Mouse (Mus musculus): ENCODE results near the gene Ddost. TPM values are rescaled to one million over a fixed set of nuclear protein-coding genes. Genes with fewer than 3 reads are reported as not detected.
A peak's percentile ranks its signal among the peaks of the same experiment; 100 is the strongest.

Ddost gene
- polyA plus RNA-seq (2012; rRNA removed) = 98.3 and 101 TPM in 2 replicates

DNA sequence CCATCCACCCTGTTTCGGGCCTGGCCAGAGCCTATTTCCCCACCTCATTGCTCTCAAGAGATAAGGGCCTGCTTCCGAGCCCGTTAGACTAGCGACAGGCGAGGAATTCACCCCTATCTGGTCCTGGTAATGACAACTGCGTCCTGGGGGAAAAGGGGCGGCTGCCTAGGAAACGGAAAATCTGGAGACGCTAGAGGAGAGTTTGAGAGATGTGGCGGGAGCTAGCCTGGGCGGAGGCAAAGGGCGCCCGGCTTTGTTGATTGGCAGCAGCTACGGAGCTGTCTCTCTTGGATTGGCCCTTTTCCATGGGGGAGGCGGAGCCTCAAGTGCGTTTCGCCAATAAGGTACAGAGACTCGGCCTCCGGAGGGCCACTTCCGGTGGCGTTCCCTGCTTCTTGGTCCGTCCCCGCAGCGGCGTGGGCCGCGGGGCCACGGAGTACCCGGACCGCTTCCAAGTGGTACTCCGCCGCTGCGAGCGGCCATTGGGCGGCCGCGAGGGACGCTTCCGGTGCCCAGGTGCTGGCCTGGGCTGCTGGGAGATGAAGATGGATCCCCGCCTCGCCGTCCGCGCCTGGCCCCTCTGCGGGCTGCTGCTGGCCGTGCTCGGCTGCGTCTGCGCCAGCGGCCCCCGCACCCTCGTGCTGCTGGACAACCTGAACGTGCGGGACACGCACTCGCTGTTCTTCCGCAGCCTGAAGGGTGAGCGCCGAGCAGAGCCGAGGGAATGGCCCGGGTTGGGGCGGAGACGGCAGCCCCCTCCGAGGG lies at the start of gene Ddost:
Gene Ddost (plus strand): TSS at position 391 of the 765 bp plus-strand sequence.
- DNase-seq = peak; percentile 99 to 100
- TF ChIP-seq CTCF (IDR thresholded peaks at IDR 0.05; ENCODE audit: borderline replicate concordance, insufficient read depth, low read depth, low read length) (no peak), POLR2A (IDR thresholded peaks at IDR 0.05; ENCODE audit: borderline replicate concordance, insufficient read depth, low read length) (peak; percentile 86)
- Histone ChIP-seq H3K4me3 (replicated peaks; ENCODE audit: insufficient read depth, low read depth, low read length) (peak within 1 kb of the TSS; percentile 73), H3K27ac (ENCODE audit: insufficient read depth, low read length) (peak within 1 kb of the TSS; percentile 56; the same call in 1 of the 2 replicates), H3K27me3 (ENCODE audit: control insufficient read depth, insufficient read depth, low read length) (no peaks in the 10 kb centered on the region), H3K4me1 (ENCODE audit: control insufficient read depth, insufficient read depth, low read length) (peaks cover 6% of the 10 kb centered on the region)
- under 1% methylated on average over 64 of the region's 64 CpGs for WGBS

DNA sequence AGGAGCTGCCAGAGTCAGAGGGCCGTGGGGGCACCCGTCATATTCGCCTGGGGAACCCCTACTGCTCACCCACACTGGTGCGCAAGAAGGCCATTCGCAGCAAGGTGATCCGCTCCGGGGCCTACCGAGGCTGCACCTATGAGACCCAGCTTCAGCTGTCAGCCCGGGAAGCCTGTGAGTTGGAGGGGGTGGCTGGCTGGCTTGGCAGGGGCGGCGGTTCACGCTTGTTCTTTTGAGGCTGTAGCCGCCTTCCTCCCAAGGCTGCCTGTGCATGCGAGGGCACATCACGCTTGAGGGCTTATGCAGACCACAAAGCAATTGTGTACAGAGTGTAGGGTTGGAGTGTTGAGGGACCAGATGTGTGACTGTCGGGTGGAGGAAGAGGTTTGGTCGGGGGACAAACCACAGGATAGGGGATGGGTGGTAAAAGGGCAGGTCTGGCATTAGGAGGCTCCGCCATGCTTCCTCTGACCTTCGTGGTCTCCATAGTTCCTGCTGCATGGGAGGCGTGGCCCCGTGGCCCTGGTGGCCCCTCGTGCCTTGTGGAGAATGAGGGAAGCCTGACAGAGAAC lies 47.3 kb upstream of the Ddost start:
- no peak overlapping the region for H3K27ac ChIP-seq (ENCODE audit: insufficient read depth, low read length)
- peaks cover 4% of the 10 kb centered on the region for H3K4me1 ChIP-seq (ENCODE audit: control insufficient read depth, insufficient read depth, low read length)
- H3K4me3 ChIP-seq (replicated peaks; ENCODE audit: insufficient read depth, low read depth, low read length) = no peak overlapping the region
- DNase-seq = no peak
- H3K27me3 ChIP-seq (ENCODE audit: control insufficient read depth, insufficient read depth, low read length) = no peaks in the 10 kb centered on the region
- TF ChIP-seq POLR2A (IDR thresholded peaks at IDR 0.05; ENCODE audit: borderline replicate concordance, insufficient read depth, low read length) (no peak), CTCF (IDR thresholded peaks at IDR 0.05; ENCODE audit: borderline replicate concordance, insufficient read depth, low read depth, low read length) (no peak)
- WGBS = 80% methylated on average over 22 of the region's 22 CpGs

DNA sequence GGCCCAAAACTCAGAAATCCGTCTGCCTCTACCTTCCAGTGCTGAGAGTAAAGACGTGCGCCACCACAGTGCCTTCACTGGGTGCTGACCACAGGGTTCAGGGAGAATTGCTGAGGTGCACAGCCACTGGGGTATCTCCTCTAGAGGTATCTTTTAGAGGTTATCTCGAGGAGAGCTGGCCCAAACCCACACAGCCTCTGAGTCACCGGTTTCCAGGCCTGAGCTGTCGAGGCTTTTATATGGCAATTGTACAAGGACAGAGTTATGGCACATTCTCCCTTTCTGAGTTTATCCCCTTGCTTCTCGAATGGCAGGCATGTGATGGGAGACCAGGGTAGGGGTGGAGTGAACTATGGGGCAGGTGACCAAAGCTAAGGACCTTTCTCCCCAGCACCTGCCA lies 45.9 kb upstream of the Ddost start:
- no peaks in the 10 kb centered on the region for H3K4me1 ChIP-seq (ENCODE audit: control insufficient read depth, insufficient read depth, low read length)
- 83% methylated on average over 7 of the region's 7 CpGs for WGBS

DNA sequence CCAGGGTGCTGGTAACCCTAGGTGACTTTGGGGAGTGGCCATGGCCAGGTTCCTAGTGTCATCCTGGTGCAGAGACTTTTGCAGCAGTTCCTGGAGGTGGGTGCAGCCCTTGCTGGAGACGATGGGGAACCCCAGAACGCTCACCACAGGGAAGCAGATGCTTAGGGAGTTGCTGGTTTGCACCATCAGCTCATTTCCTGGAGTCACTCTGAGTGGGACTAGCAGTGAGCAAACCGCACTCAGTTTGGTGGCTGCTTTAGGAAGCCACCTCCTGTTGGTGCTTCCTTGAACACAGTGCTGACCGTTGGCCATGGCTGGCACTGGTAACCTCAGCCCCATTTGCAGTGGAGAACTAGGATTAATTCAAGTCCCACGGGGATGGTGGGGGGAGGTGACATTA lies 45.0 kb upstream of the Ddost start:
- TF ChIP-seq CTCF (IDR thresholded peaks at IDR 0.05; ENCODE audit: borderline replicate concordance, insufficient read depth, low read depth, low read length) (no peak), POLR2A (IDR thresholded peaks at IDR 0.05; ENCODE audit: borderline replicate concordance, insufficient read depth, low read length) (no peak)
- Histone ChIP-seq H3K27me3 (ENCODE audit: control insufficient read depth, insufficient read depth, low read length) (no peaks in the 10 kb centered on the region), H3K4me1 (ENCODE audit: control insufficient read depth, insufficient read depth, low read length) (no peaks in the 10 kb centered on the region), H3K4me3 (replicated peaks; ENCODE audit: insufficient read depth, low read depth, low read length) (no peak overlapping the region), H3K27ac (ENCODE audit: insufficient read depth, low read length) (no peak overlapping the region)
- no peak for DNase-seq
- 83% methylated on average over 5 of the region's 5 CpGs for WGBS

More for the DNA sequence above, 45.9 kb upstream of the Ddost start:
- TF ChIP-seq CTCF (IDR thresholded peaks at IDR 0.05; ENCODE audit: borderline replicate concordance, insufficient read depth, low read depth, low read length) (no peak), POLR2A (IDR thresholded peaks at IDR 0.05; ENCODE audit: borderline replicate concordance, insufficient read depth, low read length) (no peak)
- H3K27me3 ChIP-seq (ENCODE audit: control insufficient read depth, insufficient read depth, low read length) = no peaks in the 10 kb centered on the region
- no peak overlapping the region for H3K4me3 ChIP-seq (replicated peaks; ENCODE audit: insufficient read depth, low read depth, low read length)
- no peak for DNase-seq
- H3K27ac ChIP-seq (ENCODE audit: insufficient read depth, low read length) = no peak overlapping the region

DNA sequence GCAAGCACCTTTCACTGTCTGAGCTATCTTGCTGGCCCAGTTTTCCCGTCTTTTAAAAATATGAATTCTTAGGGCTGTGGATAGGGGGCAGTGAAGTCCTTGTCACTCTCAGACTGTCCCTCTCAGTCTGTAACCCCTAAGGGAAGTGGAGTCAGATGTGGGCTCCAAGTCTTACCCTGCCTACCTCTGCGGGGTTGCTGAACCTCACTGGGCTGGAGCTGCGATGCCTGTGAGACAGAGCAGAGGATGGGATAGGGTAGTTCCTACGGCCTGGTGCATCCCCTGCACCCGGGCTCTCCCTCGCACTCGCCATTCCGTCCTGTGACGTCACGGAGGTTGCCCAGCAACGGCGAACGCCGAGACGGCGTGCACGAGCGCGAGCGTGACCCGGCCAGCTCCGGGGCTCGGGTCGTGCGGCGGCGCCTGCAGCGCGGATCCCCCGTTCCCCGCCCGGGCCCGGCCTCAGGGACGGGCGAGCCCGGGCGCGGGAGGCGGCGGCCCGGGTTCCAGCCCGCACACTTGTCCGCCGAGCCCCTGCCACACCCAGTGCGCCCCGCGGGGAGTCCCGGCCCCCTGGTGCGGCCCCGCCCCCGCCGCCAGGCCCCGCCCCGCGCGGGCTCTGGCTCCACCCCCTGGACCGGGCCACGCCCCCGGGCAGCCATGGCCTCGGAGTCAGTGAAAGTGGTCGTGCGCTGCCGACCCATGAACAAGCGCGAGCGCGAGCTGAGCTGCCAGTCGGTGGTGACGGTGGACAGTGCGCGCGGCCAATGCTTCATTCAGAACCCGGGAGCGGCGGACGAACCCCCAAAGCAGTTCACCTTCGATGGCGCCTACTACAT lies 42.5 kb upstream of the Ddost start:
- peak; percentile 84 to 88 for DNase-seq
- TF ChIP-seq CTCF (IDR thresholded peaks at IDR 0.05; ENCODE audit: borderline replicate concordance, insufficient read depth, low read depth, low read length) (peak; percentile 52; the same call in 1 of the 2 replicates), POLR2A (IDR thresholded peaks at IDR 0.05; ENCODE audit: borderline replicate concordance, insufficient read depth, low read length) (no peak)

DNA sequence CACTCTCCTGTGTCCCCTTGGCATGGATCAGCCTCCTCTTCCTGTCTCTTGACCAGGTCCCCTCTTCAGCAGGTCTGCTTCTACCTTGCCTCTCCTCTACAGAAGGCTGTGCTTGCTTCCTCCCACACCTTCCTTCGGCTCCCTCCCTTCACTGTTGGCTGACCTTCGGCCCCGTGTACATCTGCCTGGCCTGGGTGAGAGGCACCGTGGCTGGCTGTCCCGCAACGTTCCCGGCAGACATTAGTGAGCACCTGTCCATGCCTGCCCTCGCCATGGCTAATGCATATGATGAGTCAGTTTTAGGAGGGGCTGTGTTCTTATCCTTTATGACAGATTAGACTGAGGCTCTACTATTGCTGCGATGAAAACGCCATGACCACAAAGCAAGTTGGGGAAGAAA lies 36.7 kb upstream of the Ddost start:
- TF ChIP-seq CTCF (IDR thresholded peaks at IDR 0.05; ENCODE audit: borderline replicate concordance, insufficient read depth, low read depth, low read length) (no peak), POLR2A (IDR thresholded peaks at IDR 0.05; ENCODE audit: borderline replicate concordance, insufficient read depth, low read length) (no peak)
- no peaks in the 10 kb centered on the region for H3K27me3 ChIP-seq (ENCODE audit: control insufficient read depth, insufficient read depth, low read length)
- no peaks in the 10 kb centered on the region for H3K4me1 ChIP-seq (ENCODE audit: control insufficient read depth, insufficient read depth, low read length)
- no peak for DNase-seq
- no peak overlapping the region for H3K4me3 ChIP-seq (replicated peaks; ENCODE audit: insufficient read depth, low read depth, low read length)
- no peak overlapping the region for H3K27ac ChIP-seq (ENCODE audit: insufficient read depth, low read length)
- WGBS = 90% methylated on average over 10 of the region's 10 CpGs

More for the DNA sequence above, 42.5 kb upstream of the Ddost start:
- Histone ChIP-seq H3K27me3 (ENCODE audit: control insufficient read depth, insufficient read depth, low read length) (no peaks in the 10 kb centered on the region), H3K27ac (ENCODE audit: insufficient read depth, low read length) (no peak overlapping the region), H3K4me1 (ENCODE audit: control insufficient read depth, insufficient read depth, low read length) (no peaks in the 10 kb centered on the region), H3K4me3 (replicated peaks; ENCODE audit: insufficient read depth, low read depth, low read length) (peak overlapping the region; percentile 63)
- WGBS = under 1% methylated on average over 66 of the region's 78 CpGs

Data from cerebellum, adult 2 months (tissue).